Mouse (Mus musculus): ENCODE measurements around the gene Sf3b6.

DNA sequence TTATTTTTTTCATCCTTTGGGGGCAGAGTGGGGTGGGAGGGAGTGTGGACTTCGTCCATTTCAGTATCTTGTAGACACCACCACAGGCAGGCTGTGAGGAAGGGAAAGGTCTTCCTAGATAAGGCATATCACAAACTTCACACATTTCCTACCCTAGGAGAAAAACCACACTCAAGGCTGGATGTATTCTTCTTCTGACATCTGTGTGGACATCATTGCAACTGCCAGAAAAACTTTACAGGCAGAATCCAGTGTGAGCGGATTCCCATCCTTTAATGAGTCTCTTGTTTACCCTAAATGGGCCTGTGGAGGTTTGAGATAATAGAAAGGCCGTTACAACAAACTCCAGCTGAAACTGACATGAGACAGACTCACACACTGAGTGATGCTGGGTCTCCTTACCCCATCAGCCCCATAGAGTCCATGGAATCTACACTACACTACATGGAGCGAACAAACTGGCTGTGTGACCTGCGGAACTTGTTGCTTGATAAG is 55.7 kb downstream of the Sf3b6 start:
- TF ChIP-seq CTCF (IDR thresholded peaks at IDR 0.05; ENCODE audit: borderline replicate concordance, insufficient read depth, low read depth, low read length), result no peak
- no peak for TF ChIP-seq POLR2A (IDR thresholded peaks at IDR 0.05; ENCODE audit: borderline replicate concordance, insufficient read depth, low read length)

Data from cerebellum, adult 2 months (tissue).